In genomic region chr9:44607306-44607705, GRCm38 (mm10) we compare ENCODE assay signal across 9 mouse cellular contexts. TPM values are rescaled to one million over a fixed set of nuclear protein-coding genes. Genes with fewer than 3 reads are reported as not detected.
DNase-seq lines count a peak whose midpoint lies in the region; ATAC-seq and TF ChIP-seq lines count a peak whose summit lies in the region.
"Had no signal": no experiment of that assay in that cellular context is flagged by ENCODE, and none has a peak within 500 bp of the region (broad histone marks: within the 10 kb centered on the region; RNA-seq: fewer than 3 reads in every experiment).

No protein-coding gene starts in this region.

- no peak for DNase-seq in liver, adult 2 months (ENCODE audit: extremely low read depth, low read depth, low spot score)
- no peak for DNase-seq in liver
- DNase-seq in embryo, embryonic 11 days = no peak
- DNase-seq in gastrocnemius, adult 8-10 months (ENCODE audit: low spot score in 2 of 2) = no peak
- DNase-seq: lung, postnatal 36 days had no signal

- TF ChIP-seq POLR2A in liver, adult 2 months (IDR thresholded peaks at IDR 0.05; ENCODE audit: extremely low read depth, insufficient read depth, low read length) = no peak

- peaks cover 40% of the 10 kb centered on the region; the same call in 1 of the 2 replicates for H3K79me2 ChIP-seq in liver, adult 2 months (ENCODE audit: control insufficient read depth, insufficient read depth, low read length)

- 0 out of 2 replicates have a peak overlapping the region, but pooled peaks have one; percentile 3 for H3K9ac ChIP-seq in liver, adult 2 months (ENCODE audit: low read depth, low read length)
- no peak overlapping the region for H3K9ac ChIP-seq in forebrain, embryonic 12.5 days
- H3K9ac ChIP-seq in intestine, postnatal 0 days (ENCODE audit: low read depth, low read length) = no peak overlapping the region
- 0 out of 2 replicates have a peak overlapping the region, but pooled peaks have one; percentile 8 for H3K9ac ChIP-seq in neural tube, embryonic 13.5 days

- peak overlapping the region; percentile 41 for H3K4me2 ChIP-seq in forebrain, embryonic 12.5 days
- peak overlapping the region; percentile 87 for H3K4me2 ChIP-seq in intestine, postnatal 0 days (replicated peaks; ENCODE audit: low read depth)
- peak overlapping the region; percentile 77 for H3K4me2 ChIP-seq in neural tube, embryonic 13.5 days

- peak overlapping the region; percentile 42 for H3K27ac ChIP-seq in liver, adult 2 months (replicated peaks; ENCODE audit: insufficient read depth, low read depth, low read length)
- H3K27ac ChIP-seq in forebrain, embryonic 12.5 days = no peak overlapping the region
- H3K27ac ChIP-seq in intestine, postnatal 0 days (ENCODE audit: low read depth, low read length) = no peak overlapping the region
- H3K27ac ChIP-seq in neural tube, embryonic 13.5 days (replicated peaks) = no peak overlapping the region

- TF ChIP-seq CTCF in liver, adult 2 months (IDR thresholded peaks at IDR 0.05; ENCODE audit: low read depth, low read length) = no peak
- no peak for TF ChIP-seq CTCF in intestine, postnatal 0 days (IDR thresholded peaks at IDR 0.05; ENCODE audit: low read depth)

- H3K4me3 ChIP-seq in liver, adult 2 months (ENCODE audit: insufficient read depth, low read depth, low read length) = peak overlapping the region; percentile 3; the same call in 1 of the 2 replicates
- H3K4me3 ChIP-seq in forebrain, embryonic 12.5 days (replicated peaks) = peak overlapping the region; percentile 19; the same call in 1 of the 2 replicates
- peak overlapping the region; percentile 5; the same call in 1 of the 2 replicates for H3K4me3 ChIP-seq in intestine, postnatal 0 days (ENCODE audit: low read depth, low read length)
- H3K4me3 ChIP-seq in neural tube, embryonic 13.5 days = peak overlapping the region; percentile 17

- WGBS in liver, adult 2 months = 4% methylated on average over 4 of the region's 4 CpGs
- WGBS in forebrain, embryonic 12.5 days = 71% methylated on average over 4 of the region's 4 CpGs
- WGBS in intestine, postnatal 0 days = 35% methylated on average over 4 of the region's 4 CpGs
- WGBS in neural tube, embryonic 13.5 days = 55% methylated on average over 4 of the region's 4 CpGs

- H3K36me3 ChIP-seq in liver, adult 2 months (ENCODE audit: control insufficient read depth, insufficient read depth, low read length) = peaks cover 33% of the 10 kb centered on the region
- peaks cover 45% of the 10 kb centered on the region for H3K36me3 ChIP-seq in forebrain, embryonic 12.5 days (replicated peaks)
- H3K36me3 ChIP-seq in intestine, postnatal 0 days (ENCODE audit: control insufficient read depth, insufficient read depth) = peaks cover 19% of the 10 kb centered on the region
- H3K36me3 ChIP-seq in neural tube, embryonic 13.5 days = peaks cover 50% of the 10 kb centered on the region

- H3K9me3 ChIP-seq in forebrain, embryonic 12.5 days = no peaks in the 10 kb centered on the region
- H3K9me3 ChIP-seq in intestine, postnatal 0 days (ENCODE audit: control insufficient read depth) = no peaks in the 10 kb centered on the region
- H3K9me3 ChIP-seq in neural tube, embryonic 13.5 days = no peaks in the 10 kb centered on the region

- ATAC-seq in forebrain, embryonic 12.5 days (ENCODE audit: low FRiP score) = no peak
- ATAC-seq in intestine, postnatal 0 days = no peak
- ATAC-seq in neural tube, embryonic 13.5 days (ENCODE audit: low read depth) = no peak
- no peak for ATAC-seq in monocyte, adult 5-6 weeks (replicated peaks; ENCODE audit: insufficient number of reproducible peaks, low FRiP score, low TSS enrichment, poor library complexity, severe bottlenecking)

- peaks cover 19% of the 10 kb centered on the region for H3K4me1 ChIP-seq in liver, adult 2 months (ENCODE audit: control insufficient read depth, insufficient read depth, low read length)
- peaks cover 31% of the 10 kb centered on the region for H3K4me1 ChIP-seq in forebrain, embryonic 12.5 days
- H3K4me1 ChIP-seq in intestine, postnatal 0 days (replicated peaks; ENCODE audit: control insufficient read depth, insufficient read depth, low read length) = peaks cover 4% of the 10 kb centered on the region; the same call in 1 of the 2 replicates
- H3K4me1 ChIP-seq in neural tube, embryonic 13.5 days (replicated peaks) = peaks cover 59% of the 10 kb centered on the region

- H3K27me3 ChIP-seq in liver, adult 2 months (ENCODE audit: control insufficient read depth, insufficient read depth, low read length) = no peaks in the 10 kb centered on the region
- no peaks in the 10 kb centered on the region for H3K27me3 ChIP-seq in forebrain, embryonic 12.5 days
- no peaks in the 10 kb centered on the region for H3K27me3 ChIP-seq in intestine, postnatal 0 days (replicated peaks; ENCODE audit: control insufficient read depth, insufficient read depth, low read length)
- H3K27me3 ChIP-seq in neural tube, embryonic 13.5 days = no peaks in the 10 kb centered on the region

RNA-seq across cellular contexts. Expression of gene Ddx6, which starts 2.6 kb away (rescaled TPM):
- total RNA-seq in liver, adult 2 months (2014; rRNA removed) = 58.4 and 58.7 TPM in 2 replicates
- polyA plus RNA-seq in liver, adult 2 months (2012; rRNA removed) = 8.4 and 8.8 TPM in 2 replicates
- polyA plus RNA-seq in forebrain, embryonic 12.5 days (2016; fragmentation: Nextera tagmentation; extraction: Ambion mirVana) = 22.8 and 24.4 TPM in 2 replicates
- polyA plus RNA-seq in intestine, postnatal 0 days (2015; fragmentation: Nextera tagmentation; extraction: Ambion mirVana) = 7.3 and 9.5 TPM in 2 replicates
- 15.7 and 17.9 TPM in 2 replicates for polyA plus RNA-seq in neural tube, embryonic 13.5 days (2015; fragmentation: Nextera tagmentation; extraction: Ambion mirVana)
- 10 to 100 TPM; 71.3 to 85.3 (median 74.4) TPM for total RNA-seq in gastrocnemius, adult 8-10 months (2022)
- 131 to 157 TPM (median 139 TPM) in 3 replicates for total RNA-seq in monocyte, adult 5-6 weeks (2017)

RNA-seq across cellular contexts. Expression of gene Cxcr5, which starts 45.6 kb away (rescaled TPM):
- 0.18 and 0.20 TPM in 2 replicates for total RNA-seq in liver, adult 2 months (2014; rRNA removed)
- 0.24 and 1.4 TPM in 2 replicates for polyA plus RNA-seq in liver, adult 2 months (2012; rRNA removed)
- polyA plus RNA-seq in forebrain, embryonic 12.5 days (2016; fragmentation: Nextera tagmentation; extraction: Ambion mirVana) = 0.27 TPM in 1 of 2 replicates, not detected in the other
- 0.21 and 0.25 TPM in 2 replicates for polyA plus RNA-seq in intestine, postnatal 0 days (2015; fragmentation: Nextera tagmentation; extraction: Ambion mirVana)
- polyA plus RNA-seq in neural tube, embryonic 13.5 days (2015; fragmentation: Nextera tagmentation; extraction: Ambion mirVana) = not detected in 2 replicates
- not detected for total RNA-seq in gastrocnemius, adult 8-10 months (2022)
- total RNA-seq in monocyte, adult 5-6 weeks (2017) = 13.4 to 23.0 TPM (median 17.5 TPM) in 3 replicates

Comparison
In these comparisons a context has a peak if more than half of its experiments do, and no peak if none do; other contexts are left out.
1. H3K9ac ChIP-seq: peak in liver, adult 2 months (single experiment) and neural tube, embryonic 13.5 days (single experiment); none in forebrain, embryonic 12.5 days (single experiment) and intestine, postnatal 0 days (single experiment).
2. Peak in every context shown above with its lines, with median percentiles within 50 percentile points of each other: H3K4me3 ChIP-seq and H3K4me2 ChIP-seq.